Mouse (Mus musculus) gastrocnemius, adult 8-10 months (tissue): Measurements from ENCODE around the gene Mgp. TPM values are rescaled to one million over a fixed set of nuclear protein-coding genes. Genes with fewer than 3 reads are reported as not detected.

Source experiments
- DNase-seq, 2 experiments: peaks; one replicate each; pipeline ENCODE4 v3.0.0; 2022; ENCODE audit warnings: low spot score in 2 of 2
- total RNA-seq, 4 experiments: library from RNA; stranded (reverse); gene quantifications; 2 replicates each; pipeline ENCODE4 v1.2.4; 2022

Gene Mgp
- total RNA-seq, 4 experiments from 2014 or later, result 25.2 to 67.7 (median 42.4) TPM

- no peak for DNase-seq
These were observed 22.9 kb downstream of the Mgp start for GRCm38 (mm10) chr6:136852762-136853161.

DNA sequence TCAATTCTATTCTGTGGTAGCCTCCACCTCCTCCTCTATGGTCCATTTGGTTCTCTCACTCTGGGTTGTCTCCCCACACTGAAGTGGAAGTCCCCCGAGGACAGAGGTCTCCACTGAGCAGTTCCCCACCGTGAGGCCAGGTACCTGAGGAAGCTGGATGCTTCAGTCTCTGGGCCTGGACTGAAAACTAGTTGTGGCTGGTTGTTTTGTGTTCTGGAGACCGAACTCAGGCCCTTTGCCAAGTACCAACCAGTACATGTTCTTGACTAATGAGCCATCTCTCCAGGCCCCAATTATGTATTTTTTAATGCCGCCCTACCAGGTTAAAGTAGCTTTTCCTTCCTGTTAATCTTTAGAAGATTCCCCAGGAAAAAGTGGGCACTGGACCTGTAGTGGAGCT, 23.3 kb downstream of the Mgp start:
- DNase-seq, result no peak

- no peak for DNase-seq
These were observed 25.4 kb downstream of the Mgp start for GRCm38 (mm10) chr6:136850267-136850666.

DNA sequence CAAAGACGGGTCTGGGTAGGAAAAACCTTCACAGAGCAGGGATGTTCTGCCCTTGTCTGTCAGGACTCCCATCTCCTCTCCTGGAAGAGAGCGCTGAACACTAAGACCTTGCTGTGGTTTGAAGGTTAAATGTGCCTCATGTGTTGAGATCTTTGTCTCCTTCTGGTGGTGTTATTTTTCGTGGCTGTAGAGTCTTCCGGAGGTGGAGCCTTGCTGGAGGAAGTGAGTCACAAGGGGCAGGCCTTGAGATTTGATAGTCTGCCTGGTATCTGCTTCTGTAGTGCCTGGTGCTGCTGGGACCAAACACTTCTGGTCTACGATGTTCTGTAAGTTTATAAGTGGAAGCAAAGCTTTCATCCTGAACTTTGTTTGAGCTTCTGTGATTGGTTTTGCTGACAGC, 26.7 kb downstream of the Mgp start:
- no peak for DNase-seq

- no peak for DNase-seq
These were observed 27.2 kb downstream of the Mgp start for GRCm38 (mm10) chr6:136848399-136848798.

GRCm38 (mm10) chr6:136847790-136848189, 27.8 kb downstream of the Mgp start:
- DNase-seq, result peak in 1 of 2 experiments; percentile 21

GRCm38 (mm10) chr6:136847267-136847666, 28.4 kb downstream of the Mgp start:
- no peak for DNase-seq

GRCm38 (mm10) chr6:136845706-136846480, 29.7 kb downstream of the Mgp start:
- no peak for DNase-seq

DNA sequence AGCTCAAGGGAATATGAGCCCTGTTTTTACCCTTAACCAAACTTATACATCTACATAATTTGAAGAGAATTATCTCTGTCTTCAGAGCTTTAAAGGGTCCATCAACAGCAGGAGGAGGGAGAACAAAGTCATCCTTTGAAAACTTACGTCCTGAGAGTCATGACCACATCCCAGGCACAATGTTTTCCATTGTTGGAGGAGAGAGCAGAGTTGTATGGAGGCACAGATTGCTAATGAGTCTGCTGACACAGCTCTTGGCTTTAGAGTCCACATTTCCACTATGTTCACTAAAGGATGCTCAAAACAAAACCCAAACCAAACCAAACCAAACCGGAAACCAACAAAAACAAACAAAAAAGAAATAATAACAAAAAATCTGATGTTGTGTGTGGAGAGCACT, 30.7 kb downstream of the Mgp start:
- no peak for DNase-seq

DNA sequence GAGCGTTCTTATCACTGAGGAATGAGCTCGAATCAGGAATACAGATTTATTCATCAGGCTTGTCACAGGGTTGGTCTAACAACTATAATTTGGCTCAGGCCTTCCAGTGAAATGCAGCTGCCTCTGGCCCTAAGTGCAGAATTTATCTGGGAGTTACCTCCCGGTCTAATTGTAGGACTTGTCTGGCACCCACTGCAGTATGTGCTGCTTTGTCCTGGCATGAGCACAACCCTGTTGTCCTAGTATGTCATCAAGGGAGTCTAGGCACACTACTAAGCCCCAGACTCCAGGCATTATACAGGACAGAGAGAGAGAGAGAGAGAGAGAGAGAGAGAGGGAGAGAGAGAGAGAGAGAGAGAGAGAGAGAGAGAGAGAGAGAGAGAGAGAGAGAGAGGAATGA, 38.3 kb downstream of the Mgp start:
- DNase-seq, result no peak

- no peak for DNase-seq
These were observed 40.3 kb downstream of the Mgp start, which contains the start of gene Smco3 for GRCm38 (mm10) chr6:136835352-136835751. Smco3 (minus strand) TSS chr6:136835452.

GRCm38 (mm10) chr6:136831712-136832111, 43.9 kb downstream of the Mgp start:
- no peak for DNase-seq

DNA sequence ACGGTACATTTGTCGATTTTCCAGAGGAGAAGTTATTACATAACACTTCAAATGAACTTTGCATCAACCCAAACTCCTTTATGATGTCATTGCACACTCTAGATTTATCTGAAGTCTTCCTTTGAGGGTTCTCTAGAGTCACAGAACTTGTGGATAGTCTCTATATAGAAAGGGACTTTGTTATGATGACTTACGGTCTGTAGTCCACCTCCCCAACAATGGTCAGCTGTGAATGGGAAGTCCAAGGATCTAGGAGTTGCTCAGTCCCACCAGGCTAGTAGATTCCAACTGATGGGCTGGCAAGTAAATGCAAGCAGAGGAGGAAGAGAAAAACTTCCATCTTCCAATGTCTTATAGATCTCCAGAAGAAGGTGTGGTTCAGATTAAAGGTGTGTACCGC, 46.9 kb downstream of the Mgp start:
- DNase-seq, result no peak

- peak; percentile 92 to 96 for DNase-seq
These were observed 47.6 kb downstream of the Mgp start, which contains the start of gene Wbp11 for GRCm38 (mm10) chr6:136827881-136828561. Wbp11 (minus strand) TSS chr6:136828233.

DNA sequence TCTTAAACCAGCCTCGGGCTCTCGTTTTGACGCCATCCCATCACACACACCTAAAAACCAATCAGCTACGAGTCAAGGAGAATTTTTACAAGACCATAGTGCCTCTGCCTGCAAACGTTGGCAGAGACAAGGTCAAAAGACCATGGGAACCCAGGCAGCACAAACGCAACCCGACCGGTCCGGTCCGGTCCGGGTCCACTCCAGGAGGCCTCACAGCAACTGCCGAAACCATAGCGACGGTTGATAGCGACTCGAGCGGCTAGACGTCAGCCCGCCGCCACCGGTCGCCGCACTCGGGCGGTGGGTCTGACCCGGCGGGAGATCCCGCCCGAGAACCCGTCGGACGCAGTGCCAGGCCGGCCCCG, 48.1 kb downstream of the Mgp start, which contains the start of gene BC049715:
Gene BC049715, plus strand, starts transcription at position 111 of the 365 bp plus-strand sequence.
- no peak for DNase-seq

GRCm38 (mm10) chr6:136827116-136827515, 48.5 kb downstream of the Mgp start:
- DNase-seq, result no peak

GRCm38 (mm10) chr6:136824987-136825386, 50.6 kb downstream of the Mgp start:
- no peak for DNase-seq

Other genes with a start within 250 kb of the Mgp start
- 10 to 100 TPM; 10.6 to 17.0 (median 12.5) TPM for gene Plbd1, start 213.9 kb downstream of the Mgp start, total RNA-seq
- gene Gucy2c, start 94.1 kb downstream of the Mgp start, total RNA-seq, result not detected
- gene Hist4h4, start 71.4 kb downstream of the Mgp start, total RNA-seq, result 1 to 10 TPM; 4.0 to 6.0 (median 4.1) TPM
- gene H2afj, start 67.6 kb downstream of the Mgp start, total RNA-seq, result 10 to 100 TPM; 11.4 to 17.2 (median 14.3) TPM
- under 1 TPM in 2 of 4 experiments, not detected in 2; 0.07 to 0.08 TPM for gene BC049715, start 48.2 kb downstream of the Mgp start, total RNA-seq
- 10 to 100 TPM; 44.7 to 49.8 (median 45.5) TPM for gene Wbp11, start 47.6 kb downstream of the Mgp start, total RNA-seq
- under 1 TPM in 3 of 4 experiments, not detected in 1; 0.18 to 0.64 (median 0.19) TPM for gene Smco3, start 40.4 kb downstream of the Mgp start, total RNA-seq
- under 1 TPM in 1 of 4 experiments, not detected in 3; 0.12 TPM for gene Art4, start 18.1 kb downstream of the Mgp start, total RNA-seq
- not detected for gene Erp27, start 46.4 kb upstream of the Mgp start, total RNA-seq
- gene Pde6h, start 48.0 kb upstream of the Mgp start, total RNA-seq, result not detected
- gene Arhgdib, start 66.1 kb upstream of the Mgp start, total RNA-seq, result 1 to 10 TPM; 3.9 to 9.6 (median 5.3) TPM